Mouse (Mus musculus) layer of hippocampus, postnatal 14 days (tissue): ENCODE data around the gene Atf6. TPM values are rescaled to one million over a fixed set of nuclear protein-coding genes. Genes with fewer than 3 reads are reported as not detected.

Experiments
- DNase-seq, 2 experiments: peaks; one replicate each; pipeline ENCODE4 v3.0.0; 2021 to 2022; ENCODE audit warnings: low spot score in 2 of 2, mixed read lengths in 1 of 2
- total RNA-seq, 2 experiments: library from RNA; stranded (reverse); gene quantifications; 2 replicates each; pipeline ENCODE4 v1.2.3; 2021

Atf6 gene
- total RNA-seq, 2 experiments from 2014 or later: 34.3 to 35.5 TPM

- DNase-seq: peak; percentile 80 to 92
These were observed 17.5 kb upstream of the Atf6 start, which contains the start of the genes Gm26620 and Dusp12 for GRCm38 (mm10) chr1:170884978-170885561. Gene Gm26620 (plus strand): TSS chr1:170885065. Gene Dusp12 (minus strand): TSS chr1:170885540.

- DNase-seq: no peak
These were observed 16.8 kb upstream of the Atf6 start for GRCm38 (mm10) chr1:170884390-170884789.

- DNase-seq: no peak
These were observed 15.4 kb upstream of the Atf6 start for GRCm38 (mm10) chr1:170882915-170883485.

- DNase-seq: no peak
These were observed 9.3 kb upstream of the Atf6 start for GRCm38 (mm10) chr1:170876906-170877305.

GRCm38 (mm10) chr1:170875676-170876075, 8.1 kb upstream of the Atf6 start:
- DNase-seq: no peak

GRCm38 (mm10) chr1:170871961-170872360, 4.4 kb upstream of the Atf6 start:
- no peak for DNase-seq

- DNase-seq: no peak
These were observed 3.8 kb upstream of the Atf6 start for GRCm38 (mm10) chr1:170871402-170871801.

GRCm38 (mm10) chr1:170868905-170869283, 1.3 kb upstream of the Atf6 start:
- DNase-seq: no peak

GRCm38 (mm10) chr1:170868107-170868904, 735 bp upstream of the Atf6 start:
- DNase-seq: peak; percentile 53 to 88

- DNase-seq: no peak
These were observed 430 bp downstream of the Atf6 start for GRCm38 (mm10) chr1:170866992-170867690.

GRCm38 (mm10) chr1:170865406-170865805, 2.2 kb downstream of the Atf6 start:
- DNase-seq: no peak

GRCm38 (mm10) chr1:170864754-170865153, 2.8 kb downstream of the Atf6 start:
- DNase-seq: no peak

GRCm38 (mm10) chr1:170864234-170864633, 3.3 kb downstream of the Atf6 start:
- DNase-seq: no peak

- DNase-seq: no peak
These were observed 4.5 kb downstream of the Atf6 start for GRCm38 (mm10) chr1:170863033-170863432.

GRCm38 (mm10) chr1:170862435-170862717, 5.2 kb downstream of the Atf6 start:
- DNase-seq: no peak

GRCm38 (mm10) chr1:170861671-170862434, 5.7 kb downstream of the Atf6 start:
- no peak for DNase-seq

- DNase-seq: no peak
These were observed 8.7 kb downstream of the Atf6 start for GRCm38 (mm10) chr1:170858872-170859271.

- peak in 1 of 2 experiments; percentile 64 for DNase-seq
These were observed 10.2 kb downstream of the Atf6 start for GRCm38 (mm10) chr1:170857369-170857768.

- DNase-seq: no peak
These were observed 12.4 kb downstream of the Atf6 start for GRCm38 (mm10) chr1:170855056-170855760.

- no peak for DNase-seq
These were observed 14.0 kb downstream of the Atf6 start for GRCm38 (mm10) chr1:170853604-170854003.
